Mouse (Mus musculus) heart, embryonic 16.5 days (tissue): ENCODE data around the gene Cyp26c1. TPM values are rescaled to one million over a fixed set of nuclear protein-coding genes. Genes with fewer than 3 reads are reported as not detected.

Experiments
- ATAC-seq: fragments of 200-750 bp; cut with Nextera tagmentation; replicated peaks from 2 replicates; pipeline ENCODE4 v1.8.0; 2017; ENCODE audit warnings: moderate number of reproducible peaks; ENCODE audit not compliant: insufficient read depth, low FRiP score; ENCODE audit errors: extremely low read depth
- H3K27ac ChIP-seq: fragments of 300-500 bp; sonication (generic); 2 replicates; pipeline ENCODE4 v1.5.1; 2014; ENCODE audit warnings: mild to moderate bottlenecking, low read length, control low read depth, moderate library complexity
- H3K27me3 ChIP-seq: fragments of 300-500 bp; sonication (generic); 2 replicates; pipeline ENCODE4 v1.6.1; 2014; ENCODE audit warnings: low read length, mixed read lengths; ENCODE audit not compliant: control insufficient read depth, insufficient read depth
- H3K36me3 ChIP-seq: fragments of 300-500 bp; sonication (generic); 2 replicates; pipeline ENCODE4 v1.6.1; 2014; ENCODE audit not compliant: control insufficient read depth, insufficient read depth
- H3K4me1 ChIP-seq: fragments of 300-500 bp; sonication (generic); 2 replicates; pipeline ENCODE4 v1.6.1; 2014; ENCODE audit warnings: low read length, mixed read lengths; ENCODE audit not compliant: control insufficient read depth, insufficient read depth
- H3K4me2 ChIP-seq: fragments of 300-500 bp; sonication (generic); 2 replicates; pipeline ENCODE4 v1.6.1; 2014; ENCODE audit warnings: low read depth, mild to moderate bottlenecking, control low read depth, low read length
- H3K4me3 ChIP-seq: fragments of 300-500 bp; sonication (generic); 2 replicates; pipeline ENCODE4 v1.5.1; 2014; ENCODE audit warnings: mild to moderate bottlenecking, control low read depth, low read length
- H3K9ac ChIP-seq: fragments of 300-500 bp; sonication (generic); 2 replicates; pipeline ENCODE4 v1.6.1; 2014; ENCODE audit warnings: low read length, control low read depth
- H3K9me3 ChIP-seq: fragments of 300-500 bp; sonication (generic); replicated peaks from 2 replicates; pipeline ENCODE4 v1.6.1; 2016; ENCODE audit warnings: low read length; ENCODE audit not compliant: control insufficient read depth
- WGBS: fragments of 180-500 bp; shearing (Covaris S2); extraction: QIAGEN DNeasy Blood & Tissue Kit; methylation state at CpG from one replicate; pipeline ENCODE4 v1.1.7; 2014; 5-methylcytosine and 5-hydroxymethylcytosine counted together
- polyA plus RNA-seq: library from polyadenylated mRNA; unstranded; fragments of >200 nt; fragmentation: Nextera tagmentation; extraction: Ambion mirVana; gene quantifications from 2 replicates; pipeline ENCODE4 v1.2.1, GENCODE M21; 2015

The Cyp26c1 gene
- polyA plus RNA-seq, 1 experiment from 2014 or later: not detected

DNA sequence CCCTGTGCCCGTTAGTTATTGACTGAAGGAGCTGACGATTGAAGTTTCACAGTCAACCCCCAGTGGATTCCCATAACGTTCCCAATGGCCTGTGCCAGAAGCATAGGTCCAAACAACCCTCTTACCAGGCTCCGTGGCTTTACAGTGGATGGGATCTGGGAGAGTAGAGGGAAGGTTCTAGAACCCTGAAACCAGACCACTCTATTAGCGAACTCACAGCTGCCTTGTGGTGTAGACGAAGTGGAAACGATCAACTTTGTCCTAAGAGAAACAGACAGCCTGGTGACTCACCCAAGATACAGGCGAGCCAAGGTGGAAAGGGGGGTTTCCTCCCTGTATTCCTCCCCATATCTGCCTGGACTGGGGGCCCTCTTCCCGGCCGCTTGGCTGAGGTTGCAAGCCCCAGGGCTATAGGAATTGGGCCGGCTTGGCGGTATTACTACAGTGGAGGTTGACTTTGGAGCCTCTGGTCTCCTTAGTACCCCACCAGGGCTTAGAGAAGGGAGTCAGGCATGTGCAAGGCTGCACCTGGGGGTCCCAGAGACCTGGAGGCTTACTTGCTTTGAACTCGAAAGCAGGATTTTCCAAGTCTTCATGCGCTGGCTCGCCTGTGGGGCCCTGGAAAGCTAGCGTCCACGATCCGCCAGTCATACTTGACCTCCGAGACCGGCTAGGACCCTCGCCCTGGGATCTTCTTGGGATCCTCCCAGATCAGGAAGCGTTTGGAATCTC lies 11.4 kb downstream of the Cyp26c1 start:
- 3% methylated on average over 22 of the region's 22 CpGs for WGBS
- no peak overlapping the region for H3K9ac ChIP-seq
- H3K4me2 ChIP-seq: peak overlapping the region; percentile 83
- H3K4me3 ChIP-seq: peak overlapping the region; percentile 55
- no peak for ATAC-seq
- no peaks in the 10 kb centered on the region for H3K36me3 ChIP-seq
- H3K27me3 ChIP-seq: peaks cover 98% of the 10 kb centered on the region
- no peak overlapping the region for H3K27ac ChIP-seq
- H3K4me1 ChIP-seq: peaks cover 29% of the 10 kb centered on the region
- H3K9me3 ChIP-seq: no peaks in the 10 kb centered on the region

- no peak overlapping the region for H3K9ac ChIP-seq
- no peak for ATAC-seq
- peak overlapping the region; percentile 83 for H3K4me2 ChIP-seq
- H3K36me3 ChIP-seq: no peaks in the 10 kb centered on the region
- H3K27me3 ChIP-seq: peaks cover 98% of the 10 kb centered on the region
- H3K4me1 ChIP-seq: peaks cover 29% of the 10 kb centered on the region
- WGBS: 1% methylated on average over 18 of the region's 18 CpGs
- no peaks in the 10 kb centered on the region for H3K9me3 ChIP-seq
- H3K27ac ChIP-seq: no peak overlapping the region
- peak overlapping the region; percentile 55 for H3K4me3 ChIP-seq
Measured at GRCm38 (mm10) chr19:37697335-37697636, 11.9 kb downstream of the Cyp26c1 start.

GRCm38 (mm10) chr19:37697651-37698272 lies 12.4 kb downstream of the Cyp26c1 start, which contains the start of gene Cyp26a1:
TSS of gene Cyp26a1 (plus strand) at chr19:37697798.
- Histone ChIP-seq H3K9me3 (no peaks in the 10 kb centered on the region), H3K4me2 (peak within 1 kb of the TSS; percentile 83), H3K4me3 (peak within 1 kb of the TSS; percentile 55), H3K27me3 (peaks cover 98% of the 10 kb centered on the region), H3K4me1 (peaks cover 29% of the 10 kb centered on the region), H3K27ac (no peak within 1 kb of the TSS), H3K36me3 (no peaks in the 10 kb centered on the region), H3K9ac (no peak within 1 kb of the TSS)
- ATAC-seq: no peak; the same call in 1 of the 2 replicates
- WGBS: under 1% methylated on average over 49 of the region's 51 CpGs

- no peak for ATAC-seq
- Histone ChIP-seq H3K9me3 (no peaks in the 10 kb centered on the region), H3K36me3 (no peaks in the 10 kb centered on the region), H3K27me3 (peaks cover 96% of the 10 kb centered on the region), H3K27ac (no peak overlapping the region), H3K4me2 (peak overlapping the region; percentile 83), H3K9ac (no peak overlapping the region), H3K4me1 (peaks cover 24% of the 10 kb centered on the region), H3K4me3 (peak overlapping the region; percentile 55)
- WGBS: 2% methylated on average over 63 of the region's 63 CpGs
Measured at GRCm38 (mm10) chr19:37698273-37699160, 13.1 kb downstream of the Cyp26c1 start.

- H3K27me3 ChIP-seq: peaks cover 88% of the 10 kb centered on the region
- no peak overlapping the region for H3K27ac ChIP-seq
- no peak overlapping the region for H3K9ac ChIP-seq
- WGBS: 25% methylated on average over 9 of the region's 9 CpGs
- H3K4me3 ChIP-seq: no peak overlapping the region
- no peak for ATAC-seq
- no peaks in the 10 kb centered on the region for H3K36me3 ChIP-seq
- H3K4me1 ChIP-seq: peaks cover 24% of the 10 kb centered on the region
- H3K4me2 ChIP-seq: no peak overlapping the region
- no peaks in the 10 kb centered on the region for H3K9me3 ChIP-seq
Measured at GRCm38 (mm10) chr19:37699711-37700110, 14.3 kb downstream of the Cyp26c1 start.

DNA sequence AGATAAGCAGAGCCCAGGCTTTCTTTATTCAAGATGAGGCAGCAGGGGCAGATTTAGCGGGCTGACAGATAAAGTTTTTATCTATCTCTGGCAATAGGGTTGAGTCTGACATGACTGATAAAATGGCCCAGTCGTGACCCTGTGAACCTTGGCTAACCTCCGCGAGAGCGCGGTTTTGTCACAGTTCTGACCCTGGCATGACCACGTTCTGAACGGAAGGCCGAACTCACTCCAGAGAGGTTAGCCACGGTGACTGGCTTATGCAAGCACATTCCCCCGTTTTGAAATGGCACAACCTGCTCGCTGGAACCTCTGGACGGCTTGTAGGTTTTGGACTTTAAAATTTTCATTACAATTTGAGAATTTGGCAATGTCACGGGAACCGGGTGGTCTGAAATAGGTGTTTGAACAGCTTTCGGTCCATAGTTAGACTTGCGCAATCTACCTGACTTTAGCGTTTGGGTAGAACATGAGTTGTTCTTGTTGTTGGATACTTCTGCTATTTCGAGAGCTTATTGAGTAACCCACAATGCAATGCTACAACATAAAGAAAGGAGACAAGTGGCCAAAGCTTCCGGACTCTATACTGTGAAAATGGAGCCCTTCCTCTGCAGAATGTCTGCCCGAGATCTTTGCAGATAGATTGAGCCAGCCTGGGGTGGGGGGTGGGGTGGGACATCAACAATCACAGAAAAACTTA lies 17.1 kb downstream of the Cyp26c1 start:
- 42% methylated on average over 21 of the region's 21 CpGs for WGBS
- no peak for ATAC-seq
- Histone ChIP-seq H3K9me3 (no peaks in the 10 kb centered on the region), H3K36me3 (no peaks in the 10 kb centered on the region), H3K4me1 (peaks cover 14% of the 10 kb centered on the region), H3K27me3 (peaks cover 62% of the 10 kb centered on the region), H3K4me3 (no peak overlapping the region), H3K9ac (no peak overlapping the region), H3K27ac (no peak overlapping the region), H3K4me2 (no peak overlapping the region)

GRCm38 (mm10) chr19:37703902-37704509 lies 18.6 kb downstream of the Cyp26c1 start:
- no peak overlapping the region for H3K27ac ChIP-seq
- H3K36me3 ChIP-seq: no peaks in the 10 kb centered on the region
- peaks cover under 1% of the 10 kb centered on the region; the same call in 1 of the 2 replicates for H3K4me1 ChIP-seq
- H3K4me2 ChIP-seq: no peak overlapping the region
- no peak overlapping the region for H3K4me3 ChIP-seq
- WGBS: 6% methylated on average over 3 of the region's 3 CpGs
- peaks cover 50% of the 10 kb centered on the region for H3K27me3 ChIP-seq
- no peak for ATAC-seq
- no peaks in the 10 kb centered on the region for H3K9me3 ChIP-seq
- H3K9ac ChIP-seq: no peak overlapping the region

DNA sequence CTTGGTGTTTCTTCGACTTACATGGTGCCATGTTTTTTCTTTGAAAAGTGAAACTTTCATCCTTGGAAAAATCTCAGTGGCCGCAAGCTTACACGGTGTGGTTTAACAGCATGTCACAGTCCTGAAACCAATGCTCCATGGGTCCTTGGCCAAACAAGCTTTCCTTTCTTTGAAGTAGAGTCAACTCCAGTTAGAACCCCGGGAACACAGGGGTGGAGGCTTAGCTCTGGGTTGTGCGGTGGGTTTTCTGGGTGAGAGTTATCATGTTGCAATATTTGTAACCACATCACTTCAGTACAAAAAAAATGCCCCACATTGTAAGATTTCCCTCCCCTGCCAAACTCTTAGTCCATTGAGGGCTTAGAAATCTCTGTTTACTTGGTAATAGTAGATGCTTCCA lies 20.3 kb downstream of the Cyp26c1 start:
- Histone ChIP-seq H3K9ac (no peak overlapping the region), H3K4me3 (no peak overlapping the region), H3K9me3 (no peaks in the 10 kb centered on the region), H3K27me3 (peaks cover 32% of the 10 kb centered on the region), H3K36me3 (no peaks in the 10 kb centered on the region), H3K4me1 (no peaks in the 10 kb centered on the region), H3K4me2 (no peak overlapping the region), H3K27ac (no peak overlapping the region)
- 88% methylated on average over 5 of the region's 5 CpGs for WGBS
- ATAC-seq: no peak
